Comparison of ENCODE assay signal across 8 mouse cellular contexts in the genomic region with DNA sequence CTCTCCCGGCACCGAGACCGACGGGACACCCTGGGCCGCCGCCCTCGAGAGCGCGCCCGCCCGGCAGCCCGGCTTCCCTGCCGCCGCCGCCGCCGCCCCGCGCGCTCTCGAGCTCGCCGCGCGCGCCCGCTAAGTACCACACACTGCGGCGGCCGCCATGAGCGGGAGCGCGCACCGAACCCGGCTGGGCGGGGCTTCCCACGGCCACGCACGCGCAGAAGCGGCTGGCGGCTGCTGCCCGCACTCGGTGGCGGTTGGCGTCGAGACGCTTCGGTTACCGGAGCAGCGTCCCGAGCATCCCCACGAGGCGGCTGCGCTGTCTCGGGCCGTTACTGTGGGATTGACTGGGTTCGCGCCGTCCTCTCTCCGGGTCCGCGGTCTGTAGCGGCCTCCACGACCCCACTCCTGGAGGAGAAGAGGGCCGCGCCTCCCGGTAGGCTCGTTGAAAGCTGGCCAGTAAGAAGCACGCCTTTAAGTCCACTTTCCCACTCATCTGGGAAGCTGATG. TPM values are rescaled to one million over a fixed set of nuclear protein-coding genes. Genes with fewer than 3 reads are reported as not detected.
DNase-seq lines count a peak whose midpoint lies in the region; ATAC-seq and TF ChIP-seq lines count a peak whose summit lies in the region.

No protein-coding gene starts in this region.

- peak overlapping the region; percentile 92 for H3K4me3 ChIP-seq in hindbrain, embryonic 10.5 days
- H3K4me3 ChIP-seq in lung, embryonic 16.5 days (ENCODE audit: low read length), result peak overlapping the region; percentile 92
- H3K4me3 ChIP-seq in thymus, adult 2 months (ENCODE audit: control insufficient read depth, insufficient read depth, low read length), result peak overlapping the region; percentile 78

- no peaks in the 10 kb centered on the region for H3K36me3 ChIP-seq in hindbrain, embryonic 10.5 days
- H3K36me3 ChIP-seq in lung, embryonic 16.5 days (ENCODE audit: control insufficient read depth, insufficient read depth, low read length), result no peaks in the 10 kb centered on the region
- no peaks in the 10 kb centered on the region for H3K36me3 ChIP-seq in thymus, adult 2 months (ENCODE audit: control insufficient read depth, insufficient read depth, low read length)

- peak; percentile 83 for ATAC-seq in frontal cortex, adult (ENCODE audit: low TSS enrichment)
- ATAC-seq in lung, embryonic 16.5 days (ENCODE audit: low read depth), result peak; percentile 91

- H3K4me2 ChIP-seq in lung, embryonic 16.5 days (ENCODE audit: low read depth, low read length), result peak overlapping the region; percentile 79

- WGBS in hindbrain, embryonic 10.5 days, result under 1% methylated on average over 67 of the region's 70 CpGs
- WGBS in lung, embryonic 16.5 days, result under 1% methylated on average over 46 of the region's 70 CpGs
- WGBS in thymus, adult 2 months, result under 1% methylated on average over 69 of the region's 70 CpGs

- peak overlapping the region; percentile 98 for H3K9ac ChIP-seq in lung, embryonic 16.5 days (ENCODE audit: low read length)

- TF ChIP-seq CTCF in thymus, adult 2 months (IDR thresholded peaks at IDR 0.05; ENCODE audit: borderline replicate concordance, control insufficient read depth, extremely low read depth, insufficient read depth, low read length, poor library complexity), result peak; percentile 15; the same call in 1 of the 2 replicates

- peak; percentile 94 for TF ChIP-seq POLR2A in thymus, adult 2 months (IDR thresholded peaks at IDR 0.05; ENCODE audit: control insufficient read depth, extremely low read depth, insufficient read depth, low read length, poor library complexity)

- peak overlapping the region; percentile 100 for H3K27ac ChIP-seq in hindbrain, embryonic 10.5 days
- peak overlapping the region; percentile 97 for H3K27ac ChIP-seq in lung, embryonic 16.5 days (ENCODE audit: low read length)
- no peak overlapping the region for H3K27ac ChIP-seq in thymus, adult 2 months (ENCODE audit: control insufficient read depth, insufficient read depth, low read length)

- no peaks in the 10 kb centered on the region for H3K9me3 ChIP-seq in hindbrain, embryonic 10.5 days
- no peaks in the 10 kb centered on the region for H3K9me3 ChIP-seq in lung, embryonic 16.5 days (ENCODE audit: control insufficient read depth, low read length)

- H3K27me3 ChIP-seq in hindbrain, embryonic 10.5 days (ENCODE audit: insufficient read depth, poor library complexity, severe bottlenecking), result no peaks in the 10 kb centered on the region
- H3K27me3 ChIP-seq in lung, embryonic 16.5 days (ENCODE audit: control insufficient read depth, insufficient read depth, low read depth, low read length), result no peaks in the 10 kb centered on the region
- H3K27me3 ChIP-seq in thymus, adult 2 months (ENCODE audit: control insufficient read depth, insufficient read depth, low read length), result no peaks in the 10 kb centered on the region

- DNase-seq in MN1 (ENCODE audit: low spot score), result peak; percentile 94
- DNase-seq in cerebellum, adult 8-10 months, result peak; percentile 96
- peak; percentile 92 for DNase-seq in hindbrain, embryonic 10.5 days (ENCODE audit: low spot score)
- peak; percentile 93 for DNase-seq in layer of hippocampus, adult 9-11 months
- peak; percentile 85 for DNase-seq in ovary, adult 18-20 months (ENCODE audit: low spot score)
- DNase-seq in thymus, adult 2 months, result peak; percentile 96

- peaks cover 33% of the 10 kb centered on the region for H3K4me1 ChIP-seq in hindbrain, embryonic 10.5 days (replicated peaks)
- peaks cover 18% of the 10 kb centered on the region for H3K4me1 ChIP-seq in lung, embryonic 16.5 days (replicated peaks; ENCODE audit: control insufficient read depth, insufficient read depth, low read length)
- peaks cover 7% of the 10 kb centered on the region; the same call in 1 of the 2 replicates for H3K4me1 ChIP-seq in thymus, adult 2 months (replicated peaks; ENCODE audit: control insufficient read depth, insufficient read depth, low read length)

RNA-seq across cellular contexts. Expression of gene Siah1a, which starts 0.3 kb away (rescaled TPM):
- polyA plus RNA-seq in hindbrain, embryonic 10.5 days (2016; fragmentation: Nextera tagmentation; extraction: Ambion mirVana), result 52.8 and 57.1 TPM in 2 replicates
- 31.5 and 39.5 TPM in 2 replicates for polyA plus RNA-seq in lung, embryonic 16.5 days (2015; fragmentation: Nextera tagmentation; extraction: Ambion mirVana)
- 32.6 and 35.7 TPM in 2 replicates for polyA plus RNA-seq in thymus, adult 2 months (2012; rRNA removed)

RNA-seq across cellular contexts. Expression of gene Gm10638, which starts 0.5 kb away (rescaled TPM):
- polyA plus RNA-seq in hindbrain, embryonic 10.5 days (2016; fragmentation: Nextera tagmentation; extraction: Ambion mirVana), result 5.4 and 6.0 TPM in 2 replicates
- 2.5 and 3.3 TPM in 2 replicates for polyA plus RNA-seq in lung, embryonic 16.5 days (2015; fragmentation: Nextera tagmentation; extraction: Ambion mirVana)
- 1.8 and 2.2 TPM in 2 replicates for polyA plus RNA-seq in thymus, adult 2 months (2012; rRNA removed)
